Mouse (Mus musculus): ENCODE results near the gene H2al1d.

DNA sequence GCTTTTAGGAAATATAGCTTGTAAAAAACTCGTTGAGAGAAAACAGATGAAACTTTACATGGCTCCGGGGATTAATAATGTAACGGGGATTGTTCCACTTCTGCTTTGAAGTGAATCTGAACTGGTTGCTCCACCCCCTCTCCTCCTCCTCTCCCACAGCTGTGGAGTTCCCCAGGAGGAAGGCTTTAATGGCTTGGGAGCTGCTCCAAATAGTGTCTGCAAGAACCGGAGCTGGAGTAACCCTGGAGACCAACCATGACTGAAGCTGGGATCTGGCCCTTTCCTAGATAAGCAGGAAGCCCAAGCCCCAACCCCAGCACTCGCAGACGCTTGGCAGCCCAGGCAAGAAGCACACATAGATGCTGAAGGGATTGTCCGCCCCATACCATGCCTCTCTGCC, 40.8 kb upstream of the H2al1d start:
- no peak for TF ChIP-seq POLR2A (IDR thresholded peaks at IDR 0.05; ENCODE audit: control insufficient read depth, extremely low read depth, insufficient read depth, low read length, poor library complexity)
- no peak for TF ChIP-seq CTCF (IDR thresholded peaks at IDR 0.05; ENCODE audit: borderline replicate concordance, control insufficient read depth, extremely low read depth, insufficient read depth, low read length, poor library complexity)
